Mouse (Mus musculus): Measurements from ENCODE around the gene Tmem184b.
A peak's percentile ranks its signal among the peaks of the same experiment; 100 is the strongest.

Tmem184b gene

GRCm38 (mm10) chr15:79399231-79400052 lies 3.9 kb downstream of the Tmem184b start:
- no peak for DNase-seq (ENCODE audit: low spot score)

- no peak for DNase-seq (ENCODE audit: low spot score)
These were observed 6.6 kb downstream of the Tmem184b start for GRCm38 (mm10) chr15:79396736-79397135.

GRCm38 (mm10) chr15:79395281-79395680 lies 8.1 kb downstream of the Tmem184b start:
- DNase-seq (ENCODE audit: low spot score): no peak

- no peak for DNase-seq (ENCODE audit: low spot score)
These were observed 8.5 kb downstream of the Tmem184b start for GRCm38 (mm10) chr15:79394842-79395241.

- no peak for DNase-seq (ENCODE audit: low spot score)
These were observed 10.3 kb downstream of the Tmem184b start for GRCm38 (mm10) chr15:79393101-79393500.

- DNase-seq (ENCODE audit: low spot score): no peak
These were observed 10.8 kb downstream of the Tmem184b start for GRCm38 (mm10) chr15:79392527-79392926.

GRCm38 (mm10) chr15:79391447-79392093 lies 11.8 kb downstream of the Tmem184b start:
- no peak for DNase-seq (ENCODE audit: low spot score)

- DNase-seq (ENCODE audit: low spot score): no peak
These were observed 12.9 kb downstream of the Tmem184b start for GRCm38 (mm10) chr15:79390434-79390833.

GRCm38 (mm10) chr15:79388171-79388570 lies 15.2 kb downstream of the Tmem184b start:
- DNase-seq (ENCODE audit: low spot score): no peak

- DNase-seq (ENCODE audit: low spot score): no peak
These were observed 15.8 kb downstream of the Tmem184b start for GRCm38 (mm10) chr15:79387611-79388010.

GRCm38 (mm10) chr15:79387081-79387480 lies 16.3 kb downstream of the Tmem184b start:
- no peak for DNase-seq (ENCODE audit: low spot score)

GRCm38 (mm10) chr15:79381644-79382043 lies 21.7 kb downstream of the Tmem184b start:
- no peak for DNase-seq (ENCODE audit: low spot score)

GRCm38 (mm10) chr15:79380468-79381444 lies 22.6 kb downstream of the Tmem184b start:
- peak; percentile 59 for DNase-seq (ENCODE audit: low spot score)

- no peak for DNase-seq (ENCODE audit: low spot score)
These were observed 23.7 kb downstream of the Tmem184b start for GRCm38 (mm10) chr15:79379658-79380057.

GRCm38 (mm10) chr15:79378608-79379007 lies 24.8 kb downstream of the Tmem184b start:
- DNase-seq (ENCODE audit: low spot score): no peak

- DNase-seq (ENCODE audit: low spot score): peak; percentile 47
These were observed 25.7 kb downstream of the Tmem184b start for GRCm38 (mm10) chr15:79377681-79378080.

GRCm38 (mm10) chr15:79374760-79375159 lies 28.6 kb downstream of the Tmem184b start:
- DNase-seq (ENCODE audit: low spot score): no peak

GRCm38 (mm10) chr15:79370281-79370843 lies 33.0 kb downstream of the Tmem184b start:
- no peak for DNase-seq (ENCODE audit: low spot score)

- DNase-seq (ENCODE audit: low spot score): no peak
These were observed 33.7 kb downstream of the Tmem184b start for GRCm38 (mm10) chr15:79369452-79370280.

- no peak for DNase-seq (ENCODE audit: low spot score)
These were observed 34.4 kb downstream of the Tmem184b start for GRCm38 (mm10) chr15:79368861-79369440.

All from left cerebral cortex, adult 11 months (tissue).